Mouse (Mus musculus) CH12.LX (cell line): Measurements from ENCODE around the gene 5730522E02Rik.

Source experiments
- MAFK ChIP-seq: IDR thresholded peaks from 2 replicates; pipeline ENCODE4 v1.6.1; 2011; ENCODE audit warnings: low read length, improper control_type of control experiment; ENCODE audit not compliant: insufficient replicate concordance
- MAZ ChIP-seq: IDR thresholded peaks from 2 replicates; pipeline ENCODE4 v1.6.1; 2012; ENCODE audit warnings: low read depth, mild to moderate bottlenecking, inconsistent platforms, low read length, improper control_type of control experiment, moderate library complexity

- TF ChIP-seq MAFK (no peak), MAZ (no peak)
These were observed 111.6 kb downstream of the 5730522E02Rik start for GRCm38 (mm10) chr11:26098933-26099332.
